Mouse (Mus musculus): ENCODE measurements around the gene Hdgfl3. TPM values are rescaled to one million over a fixed set of nuclear protein-coding genes. Genes with fewer than 3 reads are reported as not detected.

Hdgfl3 gene
- polyA plus RNA-seq, 1 experiment from 2014 or later, result 40.2 TPM

GRCm38 (mm10) chr7:81855694-81856093, 78.6 kb downstream of the Hdgfl3 start, which contains the start of gene Gm10160:
Gene Gm10160, minus strand, starts transcription at chr7:81855794.
- peaks cover 3% of the 10 kb centered on the region; the same call in 1 of the 2 replicates for H3K4me1 ChIP-seq (ENCODE audit: control insufficient read depth, insufficient read depth, low read length)
- no peak within 1 kb of the TSS for H3K9ac ChIP-seq (ENCODE audit: low read length)
- H3K27ac ChIP-seq (ENCODE audit: low read depth, low read length), result no peak within 1 kb of the TSS
- DNase-seq (ENCODE audit: low spot score, missing footprints) (no peak), ATAC-seq (ENCODE audit: low FRiP score) (no peak)
- peaks cover 5% of the 10 kb centered on the region; the same call in 1 of the 2 replicates for H3K27me3 ChIP-seq (ENCODE audit: control insufficient read depth, insufficient read depth, low read length)
- H3K36me3 ChIP-seq (ENCODE audit: control insufficient read depth, insufficient read depth, low read length), result no peaks in the 10 kb centered on the region
- no peak within 1 kb of the TSS for H3K4me2 ChIP-seq
- H3K9me3 ChIP-seq (ENCODE audit: control insufficient read depth, low read length), result no peaks in the 10 kb centered on the region
- 69% methylated on average over 1 of the region's 1 CpGs for WGBS
- no peak within 1 kb of the TSS for H3K4me3 ChIP-seq (ENCODE audit: low read depth, low read length)

GRCm38 (mm10) chr7:81854568-81855307, 79.5 kb downstream of the Hdgfl3 start:
- peaks cover 3% of the 10 kb centered on the region; the same call in 1 of the 2 replicates for H3K4me1 ChIP-seq (ENCODE audit: control insufficient read depth, insufficient read depth, low read length)
- DNase-seq (ENCODE audit: low spot score, missing footprints) (no peak), ATAC-seq (ENCODE audit: low FRiP score) (no peak)
- H3K27ac ChIP-seq (ENCODE audit: low read depth, low read length), result no peak overlapping the region
- H3K4me2 ChIP-seq, result no peak overlapping the region
- H3K36me3 ChIP-seq (ENCODE audit: control insufficient read depth, insufficient read depth, low read length), result no peaks in the 10 kb centered on the region
- no peak overlapping the region for H3K9ac ChIP-seq (ENCODE audit: low read length)
- no peak overlapping the region for H3K4me3 ChIP-seq (ENCODE audit: low read depth, low read length)
- 74% methylated on average over 8 of the region's 8 CpGs for WGBS
- no peaks in the 10 kb centered on the region for H3K9me3 ChIP-seq (ENCODE audit: control insufficient read depth, low read length)
- H3K27me3 ChIP-seq (ENCODE audit: control insufficient read depth, insufficient read depth, low read length), result peaks cover 5% of the 10 kb centered on the region; the same call in 1 of the 2 replicates

GRCm38 (mm10) chr7:81851706-81852105, 82.6 kb downstream of the Hdgfl3 start:
- Histone ChIP-seq H3K9ac (ENCODE audit: low read length) (no peak overlapping the region), H3K9me3 (ENCODE audit: control insufficient read depth, low read length) (no peaks in the 10 kb centered on the region), H3K27ac (ENCODE audit: low read depth, low read length) (no peak overlapping the region), H3K4me2 (no peak overlapping the region), H3K4me3 (ENCODE audit: low read depth, low read length) (no peak overlapping the region), H3K4me1 (ENCODE audit: control insufficient read depth, insufficient read depth, low read length) (no peaks in the 10 kb centered on the region), H3K36me3 (ENCODE audit: control insufficient read depth, insufficient read depth, low read length) (no peaks in the 10 kb centered on the region), H3K27me3 (ENCODE audit: control insufficient read depth, insufficient read depth, low read length) (no peaks in the 10 kb centered on the region)
- whole genome bisulfite sequencing, result 74% methylated on average over 3 of the region's 3 CpGs
- no peak for ATAC-seq (ENCODE audit: low FRiP score)
- DNase-seq (ENCODE audit: low spot score, missing footprints), result no peak

GRCm38 (mm10) chr7:81850171-81850570, 84.1 kb downstream of the Hdgfl3 start:
- H3K4me2 ChIP-seq, result no peak overlapping the region
- no peaks in the 10 kb centered on the region for H3K27me3 ChIP-seq (ENCODE audit: control insufficient read depth, insufficient read depth, low read length)
- H3K27ac ChIP-seq (ENCODE audit: low read depth, low read length), result no peak overlapping the region
- ATAC-seq (ENCODE audit: low FRiP score) (no peak), DNase-seq (ENCODE audit: low spot score, missing footprints) (no peak)
- no peaks in the 10 kb centered on the region for H3K9me3 ChIP-seq (ENCODE audit: control insufficient read depth, low read length)
- no peaks in the 10 kb centered on the region for H3K4me1 ChIP-seq (ENCODE audit: control insufficient read depth, insufficient read depth, low read length)
- no peak overlapping the region for H3K4me3 ChIP-seq (ENCODE audit: low read depth, low read length)
- WGBS, result 87% methylated on average over 6 of the region's 6 CpGs
- H3K36me3 ChIP-seq (ENCODE audit: control insufficient read depth, insufficient read depth, low read length), result no peaks in the 10 kb centered on the region
- H3K9ac ChIP-seq (ENCODE audit: low read length), result no peak overlapping the region

GRCm38 (mm10) chr7:81849633-81850032, 84.6 kb downstream of the Hdgfl3 start:
- Histone ChIP-seq H3K27ac (ENCODE audit: low read depth, low read length) (no peak overlapping the region), H3K27me3 (ENCODE audit: control insufficient read depth, insufficient read depth, low read length) (no peaks in the 10 kb centered on the region), H3K4me1 (ENCODE audit: control insufficient read depth, insufficient read depth, low read length) (no peaks in the 10 kb centered on the region), H3K36me3 (ENCODE audit: control insufficient read depth, insufficient read depth, low read length) (no peaks in the 10 kb centered on the region), H3K9ac (ENCODE audit: low read length) (no peak overlapping the region), H3K4me2 (no peak overlapping the region), H3K4me3 (ENCODE audit: low read depth, low read length) (no peak overlapping the region), H3K9me3 (ENCODE audit: control insufficient read depth, low read length) (no peaks in the 10 kb centered on the region)
- DNase-seq (ENCODE audit: low spot score, missing footprints) (no peak), ATAC-seq (ENCODE audit: low FRiP score) (no peak)
- 85% methylated on average over 7 of the region's 7 CpGs for WGBS

GRCm38 (mm10) chr7:81849214-81849613, 85.1 kb downstream of the Hdgfl3 start:
- no peaks in the 10 kb centered on the region for H3K36me3 ChIP-seq (ENCODE audit: control insufficient read depth, insufficient read depth, low read length)
- no peak for ATAC-seq (ENCODE audit: low FRiP score)

GRCm38 (mm10) chr7:81847777-81848176, 86.5 kb downstream of the Hdgfl3 start:
- WGBS, result 36% methylated on average over 4 of the region's 4 CpGs
- H3K4me2 ChIP-seq, result no peak overlapping the region
- H3K4me3 ChIP-seq (ENCODE audit: low read depth, low read length), result no peak overlapping the region
- ATAC-seq (ENCODE audit: low FRiP score) (no peak), DNase-seq (ENCODE audit: low spot score, missing footprints) (no peak)
- no peaks in the 10 kb centered on the region for H3K36me3 ChIP-seq (ENCODE audit: control insufficient read depth, insufficient read depth, low read length)
- no peak overlapping the region for H3K9ac ChIP-seq (ENCODE audit: low read length)
- no peaks in the 10 kb centered on the region for H3K4me1 ChIP-seq (ENCODE audit: control insufficient read depth, insufficient read depth, low read length)
- H3K27ac ChIP-seq (ENCODE audit: low read depth, low read length), result no peak overlapping the region
- H3K27me3 ChIP-seq (ENCODE audit: control insufficient read depth, insufficient read depth, low read length), result no peaks in the 10 kb centered on the region
- H3K9me3 ChIP-seq (ENCODE audit: control insufficient read depth, low read length), result no peaks in the 10 kb centered on the region

More at GRCm38 (mm10) chr7:81849214-81849613, 85.1 kb downstream of the Hdgfl3 start:
- H3K27me3 ChIP-seq (ENCODE audit: control insufficient read depth, insufficient read depth, low read length), result no peaks in the 10 kb centered on the region
- no peak overlapping the region for H3K4me2 ChIP-seq
- no peak overlapping the region for H3K4me3 ChIP-seq (ENCODE audit: low read depth, low read length)
- no peak overlapping the region for H3K9ac ChIP-seq (ENCODE audit: low read length)
- no peaks in the 10 kb centered on the region for H3K4me1 ChIP-seq (ENCODE audit: control insufficient read depth, insufficient read depth, low read length)
- WGBS, result 90% methylated on average over 5 of the region's 5 CpGs
- no peaks in the 10 kb centered on the region for H3K9me3 ChIP-seq (ENCODE audit: control insufficient read depth, low read length)
- no peak overlapping the region for H3K27ac ChIP-seq (ENCODE audit: low read depth, low read length)
- no peak for DNase-seq (ENCODE audit: low spot score, missing footprints)

- Histone ChIP-seq H3K4me3 (ENCODE audit: low read depth, low read length) (no peak overlapping the region), H3K27ac (ENCODE audit: low read depth, low read length) (no peak overlapping the region), H3K4me2 (no peak overlapping the region), H3K9ac (ENCODE audit: low read length) (no peak overlapping the region), H3K36me3 (ENCODE audit: control insufficient read depth, insufficient read depth, low read length) (no peaks in the 10 kb centered on the region), H3K27me3 (ENCODE audit: control insufficient read depth, insufficient read depth, low read length) (no peaks in the 10 kb centered on the region), H3K9me3 (ENCODE audit: control insufficient read depth, low read length) (no peaks in the 10 kb centered on the region), H3K4me1 (ENCODE audit: control insufficient read depth, insufficient read depth, low read length) (no peaks in the 10 kb centered on the region)
- DNase-seq (ENCODE audit: low spot score, missing footprints), result no peak
- no peak for ATAC-seq (ENCODE audit: low FRiP score)
- WGBS, result 53% methylated on average over 8 of the region's 8 CpGs
Measured at GRCm38 (mm10) chr7:81847010-81847409, 87.3 kb downstream of the Hdgfl3 start.

GRCm38 (mm10) chr7:81846008-81846407, 88.3 kb downstream of the Hdgfl3 start:
- Histone ChIP-seq H3K4me2 (no peak overlapping the region), H3K4me1 (ENCODE audit: control insufficient read depth, insufficient read depth, low read length) (no peaks in the 10 kb centered on the region), H3K27me3 (ENCODE audit: control insufficient read depth, insufficient read depth, low read length) (no peaks in the 10 kb centered on the region), H3K9me3 (ENCODE audit: control insufficient read depth, low read length) (no peaks in the 10 kb centered on the region), H3K4me3 (ENCODE audit: low read depth, low read length) (no peak overlapping the region), H3K9ac (ENCODE audit: low read length) (no peak overlapping the region), H3K36me3 (ENCODE audit: control insufficient read depth, insufficient read depth, low read length) (no peaks in the 10 kb centered on the region), H3K27ac (ENCODE audit: low read depth, low read length) (no peak overlapping the region)
- DNase-seq (ENCODE audit: low spot score, missing footprints) (no peak), ATAC-seq (ENCODE audit: low FRiP score) (no peak)
- WGBS, result 86% methylated on average over 8 of the region's 8 CpGs

Measured in midbrain, embryonic 11.5 days (tissue).